In the genomic region with DNA sequence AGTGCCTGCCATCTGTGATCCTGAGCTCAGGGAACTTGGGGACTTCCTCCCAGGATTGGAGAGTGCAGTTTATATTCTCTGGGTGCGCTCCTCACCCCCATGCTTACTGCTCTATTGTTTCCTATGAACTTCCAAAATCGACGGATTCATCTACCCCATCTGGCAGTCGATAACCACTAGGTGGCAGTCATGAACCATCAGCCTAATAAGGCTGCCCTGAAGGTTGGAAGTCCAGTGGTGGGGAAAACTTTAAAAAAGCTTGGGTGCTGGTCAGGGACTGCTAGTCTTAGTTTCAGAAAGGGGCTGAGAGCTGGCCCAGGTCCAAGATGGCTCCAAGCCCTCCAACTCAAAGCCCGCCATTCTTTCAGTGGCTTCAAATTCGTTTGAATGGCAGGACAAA, we compare ENCODE assay signal across 8 mouse cellular contexts. TPM values are rescaled to one million over a fixed set of nuclear protein-coding genes. Genes with fewer than 3 reads are reported as not detected.
DNase-seq lines count a peak whose midpoint lies in the region; ATAC-seq and TF ChIP-seq lines count a peak whose summit lies in the region.

No protein-coding gene starts in this region.

- H3K4me2 ChIP-seq in forebrain, embryonic 12.5 days, result no peak overlapping the region
- H3K4me2 ChIP-seq in midbrain, embryonic 14.5 days (ENCODE audit: low read length), result no peak overlapping the region

- ATAC-seq in forebrain, embryonic 12.5 days (ENCODE audit: low FRiP score), result peak; percentile 51; the same call in 1 of the 2 replicates
- no peak; the same call in 1 of the 2 replicates for ATAC-seq in midbrain, embryonic 14.5 days (ENCODE audit: low FRiP score, low TSS enrichment)

- H3K9ac ChIP-seq in forebrain, embryonic 12.5 days, result no peak overlapping the region
- no peak overlapping the region for H3K9ac ChIP-seq in midbrain, embryonic 14.5 days (replicated peaks; ENCODE audit: low read length)

- 0 out of 2 replicates have a peak, but pooled peaks have one; percentile 54 for TF ChIP-seq CTCF in thymus, adult 2 months (IDR thresholded peaks at IDR 0.05; ENCODE audit: borderline replicate concordance, control insufficient read depth, extremely low read depth, insufficient read depth, low read length, poor library complexity)

- intact Hi-C loops in left cerebral cortex, postnatal 36 days (cut with DNase I), result loop anchor here (1.0 to 5.0 kb wide), 2 partner anchors 157 to 303 kb away; no protein-coding TSS in a partner anchor

- DNase-seq in thymus, adult 2 months, result peak; percentile 55
- no peak for DNase-seq in thymus, adult 18-20 months
- DNase-seq in c-Kit-positive CD71-positive TER-119-negative erythroid progenitor cells, embryonic 14.5 days (ENCODE audit: low read depth), result peak; percentile 73
- peak; percentile 81 for DNase-seq in hindlimb bud, embryonic 11.5 days (ENCODE audit: extremely low spot score, low read depth, low spot score)
- peak; percentile 43 to 44 for DNase-seq in left cerebral cortex, postnatal 36 days (ENCODE audit: low spot score in 2 of 2)
- peak; percentile 94 for DNase-seq in midbrain, embryonic 14.5 days
- DNase-seq in spleen, postnatal 36 days (ENCODE audit: low spot score in 2 of 2), result peak; percentile 28 to 39

- no peak overlapping the region for H3K4me3 ChIP-seq in thymus, adult 2 months (ENCODE audit: control insufficient read depth, insufficient read depth, low read length)
- no peak overlapping the region for H3K4me3 ChIP-seq in forebrain, embryonic 12.5 days (replicated peaks)
- no peak overlapping the region for H3K4me3 ChIP-seq in midbrain, embryonic 14.5 days (replicated peaks; ENCODE audit: low read depth, low read length)

- WGBS in thymus, adult 2 months, result 22% methylated on average over 6 of the region's 6 CpGs
- 7% methylated on average over 6 of the region's 6 CpGs for WGBS in forebrain, embryonic 12.5 days
- WGBS in midbrain, embryonic 14.5 days, result 9% methylated on average over 6 of the region's 6 CpGs

- no peaks in the 10 kb centered on the region for H3K36me3 ChIP-seq in thymus, adult 2 months (ENCODE audit: control insufficient read depth, insufficient read depth, low read length)
- no peaks in the 10 kb centered on the region for H3K36me3 ChIP-seq in forebrain, embryonic 12.5 days (replicated peaks)
- H3K36me3 ChIP-seq in midbrain, embryonic 14.5 days (ENCODE audit: control insufficient read depth, insufficient read depth, low read length), result no peaks in the 10 kb centered on the region

- H3K27me3 ChIP-seq in thymus, adult 2 months (ENCODE audit: control insufficient read depth, insufficient read depth, low read length), result no peaks in the 10 kb centered on the region
- H3K27me3 ChIP-seq in forebrain, embryonic 12.5 days, result peaks cover 5% of the 10 kb centered on the region; the same call in 1 of the 2 replicates
- no peaks in the 10 kb centered on the region for H3K27me3 ChIP-seq in midbrain, embryonic 14.5 days (ENCODE audit: control insufficient read depth, insufficient read depth, low read length)

- no peak overlapping the region for H3K27ac ChIP-seq in thymus, adult 2 months (ENCODE audit: control insufficient read depth, insufficient read depth, low read length)
- H3K27ac ChIP-seq in forebrain, embryonic 12.5 days, result no peak overlapping the region
- H3K27ac ChIP-seq in midbrain, embryonic 14.5 days (replicated peaks; ENCODE audit: low read depth, low read length), result no peak overlapping the region

- no peaks in the 10 kb centered on the region for H3K4me1 ChIP-seq in thymus, adult 2 months (replicated peaks; ENCODE audit: control insufficient read depth, insufficient read depth, low read length)
- H3K4me1 ChIP-seq in forebrain, embryonic 12.5 days, result no peaks in the 10 kb centered on the region
- H3K4me1 ChIP-seq in midbrain, embryonic 14.5 days (ENCODE audit: control insufficient read depth, insufficient read depth, low read length), result no peaks in the 10 kb centered on the region

- no peak for TF ChIP-seq POLR2A in thymus, adult 2 months (IDR thresholded peaks at IDR 0.05; ENCODE audit: control insufficient read depth, extremely low read depth, insufficient read depth, low read length, poor library complexity)

- no peaks in the 10 kb centered on the region for H3K9me3 ChIP-seq in forebrain, embryonic 12.5 days
- no peaks in the 10 kb centered on the region for H3K9me3 ChIP-seq in midbrain, embryonic 14.5 days (ENCODE audit: control insufficient read depth, low read length)

RNA-seq across cellular contexts. Expression of a gene that starts 11.1 kb away (rescaled TPM):
- 159 and 194 TPM in 2 replicates for polyA plus RNA-seq in thymus, adult 2 months (2012; rRNA removed)
- polyA plus RNA-seq in forebrain, embryonic 12.5 days (2016; fragmentation: Nextera tagmentation; extraction: Ambion mirVana), result 0.29 TPM in 1 of 2 replicates, not detected in the other
- total RNA-seq in left cerebral cortex, postnatal 36 days (2021), result 1 to 10 TPM; 1.2 TPM
- 0.36 and 2.5 TPM in 2 replicates for polyA plus RNA-seq in midbrain, embryonic 14.5 days (2014; fragmentation: Nextera tagmentation; extraction: Ambion mirVana)

RNA-seq across cellular contexts. Expression of a gene that starts 28.6 kb away (rescaled TPM):
- polyA plus RNA-seq in thymus, adult 2 months (2012; rRNA removed), result 32.3 and 39.2 TPM in 2 replicates
- 55.2 and 57.4 TPM in 2 replicates for polyA plus RNA-seq in forebrain, embryonic 12.5 days (2016; fragmentation: Nextera tagmentation; extraction: Ambion mirVana)
- 10 to 100 TPM; 20.2 to 24.0 TPM for total RNA-seq in left cerebral cortex, postnatal 36 days (2021)
- polyA plus RNA-seq in midbrain, embryonic 14.5 days (2014; fragmentation: Nextera tagmentation; extraction: Ambion mirVana), result 33.7 and 39.1 TPM in 2 replicates

Comparison
In these comparisons a context has a peak if more than half of its experiments do, and no peak if none do; other contexts are left out.
1. DNase-seq: peak in thymus, adult 2 months (single experiment), c-Kit-positive CD71-positive TER-119-negative erythroid progenitor cells, embryonic 14.5 days (single experiment), hindlimb bud, embryonic 11.5 days (single experiment), left cerebral cortex, postnatal 36 days (2 of 2), midbrain, embryonic 14.5 days (single experiment) and spleen, postnatal 36 days (2 of 2); none in thymus, adult 18-20 months (0 of 2).
2. RNA of a gene that starts 11.1 kb away (polyA plus RNA-seq): 159 to 194 TPM in thymus, adult 2 months; 0.36 to 2.5 TPM in midbrain, embryonic 14.5 days and 0.29 TPM in forebrain, embryonic 12.5 days; every median in the first group is over 10 times any median in the second.